Mouse (Mus musculus) bone marrow macrophage, adult 2 months (primary cell): ENCODE data around the gene Dpysl5. TPM values are rescaled to one million over a fixed set of nuclear protein-coding genes. Genes with fewer than 3 reads are reported as not detected.

Experiments used
- H3K27ac ChIP-seq: 2 replicates; pipeline ENCODE4 v1.5.1; 2012; ENCODE audit warnings: low read depth, low read length; ENCODE audit not compliant: insufficient read depth
- H3K4me1 ChIP-seq: 2 replicates; pipeline ENCODE4 v1.6.1; 2012; ENCODE audit warnings: low read length; ENCODE audit not compliant: control insufficient read depth, insufficient read depth
- H3K4me3 ChIP-seq: 2 replicates; pipeline ENCODE4 v1.5.1; 2012; ENCODE audit warnings: mild to moderate bottlenecking, low read length, moderate library complexity; ENCODE audit not compliant: insufficient read depth
- CTCF ChIP-seq: IDR thresholded peaks from 2 replicates; pipeline ENCODE4 v1.5.1; 2012; ENCODE audit warnings: low read depth, mild to moderate bottlenecking, low read length, moderate library complexity
- POLR2A ChIP-seq: IDR thresholded peaks from 2 replicates; pipeline ENCODE4 v1.6.1; 2012; ENCODE audit warnings: mild to moderate bottlenecking, low read depth, low read length, borderline replicate concordance
- polyA plus RNA-seq: library from polyadenylated mRNA; stranded (reverse); fragments of >200 nt; gene quantifications from 2 replicates; pipeline ENCODE4 v1.2.4, GENCODE M21; 2012; ENCODE audit not compliant: missing spikeins, insufficient read depth, insufficient read length

Dpysl5 gene
- polyA plus RNA-seq, 1 experiment: not detected

GRCm38 (mm10) chr5:30818758-30819309 is 107.5 kb downstream of the Dpysl5 start:
- Histone ChIP-seq H3K27ac (no peak overlapping the region), H3K4me3 (no peak overlapping the region), H3K4me1 (0 out of 2 replicates have a peak, but pooled peaks cover 3% of the 10 kb centered on the region)
- TF ChIP-seq CTCF: no peak
- TF ChIP-seq POLR2A: no peak

- TF ChIP-seq CTCF (no peak), POLR2A (no peak)
- Histone ChIP-seq H3K4me3 (no peak overlapping the region), H3K4me1 (no peaks in the 10 kb centered on the region), H3K27ac (no peak overlapping the region)
Measured at GRCm38 (mm10) chr5:30822689-30823088, 111.3 kb downstream of the Dpysl5 start.

- Histone ChIP-seq H3K4me3 (no peak overlapping the region), H3K4me1 (no peaks in the 10 kb centered on the region), H3K27ac (no peak overlapping the region)
- TF ChIP-seq POLR2A (no peak), CTCF (no peak)
Measured at GRCm38 (mm10) chr5:30823091-30823490, 111.7 kb downstream of the Dpysl5 start.

- no peak overlapping the region for H3K27ac ChIP-seq
- no peaks in the 10 kb centered on the region for H3K4me1 ChIP-seq
- no peak overlapping the region for H3K4me3 ChIP-seq
- TF ChIP-seq POLR2A (no peak), CTCF (no peak)
Measured at GRCm38 (mm10) chr5:30824124-30824988, 113.0 kb downstream of the Dpysl5 start.

- Histone ChIP-seq H3K27ac (no peak overlapping the region), H3K4me3 (no peak overlapping the region), H3K4me1 (no peaks in the 10 kb centered on the region)
- no peak for TF ChIP-seq POLR2A
- no peak for TF ChIP-seq CTCF
Measured at GRCm38 (mm10) chr5:30825166-30825565, 113.8 kb downstream of the Dpysl5 start.

GRCm38 (mm10) chr5:30825821-30826220 is 114.5 kb downstream of the Dpysl5 start:
- Histone ChIP-seq H3K4me3 (no peak overlapping the region), H3K4me1 (no peaks in the 10 kb centered on the region), H3K27ac (no peak overlapping the region)
- no peak for TF ChIP-seq CTCF
- no peak for TF ChIP-seq POLR2A

- H3K27ac ChIP-seq: no peak overlapping the region
- TF ChIP-seq CTCF: no peak
- no peak for TF ChIP-seq POLR2A
Measured at GRCm38 (mm10) chr5:30833416-30833815, 122.1 kb downstream of the Dpysl5 start.

GRCm38 (mm10) chr5:30839731-30840130 is 128.4 kb downstream of the Dpysl5 start:
- Histone ChIP-seq H3K4me1 (peaks cover 16% of the 10 kb centered on the region), H3K27ac (no peak overlapping the region), H3K4me3 (no peak overlapping the region)
- TF ChIP-seq CTCF (no peak), POLR2A (no peak)

More at GRCm38 (mm10) chr5:30833416-30833815, 122.1 kb downstream of the Dpysl5 start:
- Histone ChIP-seq H3K4me3 (no peak overlapping the region), H3K4me1 (no peaks in the 10 kb centered on the region)

GRCm38 (mm10) chr5:30841896-30842295 is 130.5 kb downstream of the Dpysl5 start:
- Histone ChIP-seq H3K4me3 (no peak overlapping the region), H3K4me1 (peaks cover 28% of the 10 kb centered on the region), H3K27ac (no peak overlapping the region)
- TF ChIP-seq CTCF (no peak), POLR2A (no peak)

Other genes starting within 250 kb of the Dpysl5 start
- not detected in 2 replicates for gene Otof, start 249.6 kb upstream of the Dpysl5 start, polyA plus RNA-seq
- gene 1700001C02Rik, start 245.5 kb upstream of the Dpysl5 start, polyA plus RNA-seq: not detected in 2 replicates
- gene Cib4, start 165.7 kb upstream of the Dpysl5 start, polyA plus RNA-seq: not detected in 2 replicates
- not detected in 2 replicates for gene Kcnk3, start 123.4 kb upstream of the Dpysl5 start, polyA plus RNA-seq
- gene Slc35f6, start 63.6 kb upstream of the Dpysl5 start, polyA plus RNA-seq: 77.3 and 78.2 TPM in 2 replicates
- 81.0 and 87.8 TPM in 2 replicates for gene Cenpa, start 44.8 kb upstream of the Dpysl5 start, polyA plus RNA-seq
- 22.6 and 27.8 TPM in 2 replicates for gene Mapre3, start 103.1 kb downstream of the Dpysl5 start, polyA plus RNA-seq
- 43.0 and 57.9 TPM in 2 replicates for gene Tmem214, start 156.4 kb downstream of the Dpysl5 start, polyA plus RNA-seq
- 5.8 and 6.5 TPM in 2 replicates for gene Agbl5, start 177.1 kb downstream of the Dpysl5 start, polyA plus RNA-seq
- gene Ost4, start 196.2 kb downstream of the Dpysl5 start, polyA plus RNA-seq: 317 and 358 TPM in 2 replicates
- 29.1 and 37.2 TPM in 2 replicates for gene Emilin1, start 201.8 kb downstream of the Dpysl5 start, polyA plus RNA-seq
- 29.8 and 38.9 TPM in 2 replicates for gene Khk, start 209.9 kb downstream of the Dpysl5 start, polyA plus RNA-seq
- gene Cgref1, start 234.0 kb downstream of the Dpysl5 start, polyA plus RNA-seq: not detected in 2 replicates
- 131 and 140 TPM in 2 replicates for gene Preb, start 248.8 kb downstream of the Dpysl5 start, polyA plus RNA-seq